Mouse (Mus musculus) 416B (cell line): ENCODE data around the gene Rnase12.
"Not testable (repeated sequence)": the region's sequence is repeated elsewhere in the genome, so short reads cannot be mapped to it uniquely, and the experiment has no call there.

Experiments
- DNase-seq: peaks from one replicate; pipeline ENCODE4 v3.0.0; 2011; ENCODE audit warnings: low read depth

The Rnase12 gene

GRCm38 (mm10) chr14:51017256-51017655 lies 40.2 kb downstream of the Rnase12 start:
- no peak for DNase-seq

DNA sequence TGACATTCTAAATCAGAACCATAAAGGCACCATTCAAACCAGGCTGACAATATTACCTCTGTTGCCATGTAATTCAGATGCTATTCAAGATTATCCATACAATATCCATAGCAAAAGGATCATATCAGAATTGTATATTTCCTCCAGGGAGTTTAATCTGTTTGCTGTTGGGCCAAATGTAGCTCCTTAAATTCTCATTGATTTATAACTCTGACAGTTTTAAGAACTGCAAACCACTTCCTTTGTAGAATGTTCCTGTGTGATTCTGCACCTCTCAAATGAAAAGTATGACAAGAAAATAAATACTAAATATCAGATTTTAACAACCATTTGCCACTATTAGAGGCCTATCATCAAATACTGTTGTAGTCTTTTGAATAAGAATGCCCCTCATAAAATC lies 41.7 kb downstream of the Rnase12 start:
- DNase-seq, result no peak

- not testable (repeated sequence) for DNase-seq
Measured at GRCm38 (mm10) chr14:51014724-51015123, 42.7 kb downstream of the Rnase12 start.

GRCm38 (mm10) chr14:51009572-51009971 lies 47.9 kb downstream of the Rnase12 start:
- no peak for DNase-seq

GRCm38 (mm10) chr14:51008781-51009180 lies 48.7 kb downstream of the Rnase12 start:
- DNase-seq, result no peak

DNA sequence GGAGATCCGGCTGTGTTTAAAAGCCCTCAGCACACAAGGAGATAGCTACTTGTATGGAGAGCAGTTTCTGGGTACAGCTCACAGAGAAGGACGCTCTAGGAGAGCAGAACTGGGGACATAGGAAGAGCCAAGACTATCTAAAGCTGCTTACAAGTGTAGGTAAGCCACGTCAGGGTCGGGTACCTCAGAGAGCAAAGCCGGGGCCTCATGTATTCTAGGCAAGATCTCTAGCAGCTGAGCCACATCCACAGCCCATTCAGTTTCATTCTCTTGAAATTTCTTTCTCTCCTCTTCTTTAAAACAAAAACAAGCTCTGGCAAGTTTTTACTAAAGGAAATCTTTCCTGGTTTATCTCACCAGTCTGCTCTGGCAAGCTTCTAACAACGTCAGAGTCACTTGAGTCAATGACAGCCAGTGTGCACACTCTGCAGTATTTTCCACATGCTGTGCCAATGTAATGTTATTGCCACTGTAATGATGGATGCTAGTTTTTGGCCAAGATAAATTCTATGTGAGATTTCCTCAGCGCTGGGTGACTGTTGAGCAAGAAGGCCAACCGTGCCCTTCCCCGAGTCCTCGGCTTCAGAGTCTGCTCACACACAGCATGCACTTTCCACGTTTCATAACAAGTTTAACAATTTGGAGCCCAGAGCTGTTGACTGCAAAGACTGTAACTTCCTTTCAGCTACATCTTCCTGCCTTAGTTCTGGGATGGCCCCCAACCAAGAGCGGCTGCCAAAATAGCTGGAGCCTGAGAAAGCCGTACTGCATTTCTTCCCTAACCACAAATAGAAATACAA lies 49.3 kb downstream of the Rnase12 start:
- no peak for DNase-seq

DNA sequence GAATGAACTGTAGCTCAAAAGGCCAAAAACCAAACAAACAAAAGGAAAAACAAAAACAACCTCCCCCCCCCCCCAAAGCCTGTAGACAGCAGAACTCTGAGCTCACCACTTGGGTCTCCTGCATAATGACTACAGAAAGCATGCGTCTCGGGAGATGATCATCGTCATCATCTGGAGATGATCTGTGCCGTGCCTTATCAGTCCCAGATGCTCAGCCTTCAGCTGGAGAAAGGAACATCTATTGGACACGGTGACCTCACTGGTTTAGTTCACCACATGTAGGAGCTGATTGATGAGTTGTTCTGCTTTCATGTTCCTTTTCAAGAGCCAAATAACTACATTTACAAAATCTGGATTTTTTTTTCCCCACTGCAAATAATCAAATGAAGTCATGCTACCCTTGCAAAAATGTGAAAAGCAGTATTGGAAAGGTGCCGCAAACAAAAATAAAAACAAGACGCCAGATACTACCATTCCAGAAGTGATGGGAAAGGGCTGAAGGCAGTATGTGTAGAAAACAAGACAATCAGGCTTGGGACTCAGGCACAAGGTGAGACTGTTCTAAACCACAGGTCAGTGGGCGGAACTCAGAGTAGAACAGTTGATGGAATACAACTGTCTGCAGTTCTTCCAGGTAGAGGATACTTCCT lies 50.2 kb downstream of the Rnase12 start, which contains the start of gene Rnase10:
Gene Rnase10 (plus strand): TSS at position 600 of the 650 bp plus-strand sequence.
- DNase-seq, result no peak
